Comparison of ENCODE assay signal across 8 mouse cellular contexts in the genomic region with DNA sequence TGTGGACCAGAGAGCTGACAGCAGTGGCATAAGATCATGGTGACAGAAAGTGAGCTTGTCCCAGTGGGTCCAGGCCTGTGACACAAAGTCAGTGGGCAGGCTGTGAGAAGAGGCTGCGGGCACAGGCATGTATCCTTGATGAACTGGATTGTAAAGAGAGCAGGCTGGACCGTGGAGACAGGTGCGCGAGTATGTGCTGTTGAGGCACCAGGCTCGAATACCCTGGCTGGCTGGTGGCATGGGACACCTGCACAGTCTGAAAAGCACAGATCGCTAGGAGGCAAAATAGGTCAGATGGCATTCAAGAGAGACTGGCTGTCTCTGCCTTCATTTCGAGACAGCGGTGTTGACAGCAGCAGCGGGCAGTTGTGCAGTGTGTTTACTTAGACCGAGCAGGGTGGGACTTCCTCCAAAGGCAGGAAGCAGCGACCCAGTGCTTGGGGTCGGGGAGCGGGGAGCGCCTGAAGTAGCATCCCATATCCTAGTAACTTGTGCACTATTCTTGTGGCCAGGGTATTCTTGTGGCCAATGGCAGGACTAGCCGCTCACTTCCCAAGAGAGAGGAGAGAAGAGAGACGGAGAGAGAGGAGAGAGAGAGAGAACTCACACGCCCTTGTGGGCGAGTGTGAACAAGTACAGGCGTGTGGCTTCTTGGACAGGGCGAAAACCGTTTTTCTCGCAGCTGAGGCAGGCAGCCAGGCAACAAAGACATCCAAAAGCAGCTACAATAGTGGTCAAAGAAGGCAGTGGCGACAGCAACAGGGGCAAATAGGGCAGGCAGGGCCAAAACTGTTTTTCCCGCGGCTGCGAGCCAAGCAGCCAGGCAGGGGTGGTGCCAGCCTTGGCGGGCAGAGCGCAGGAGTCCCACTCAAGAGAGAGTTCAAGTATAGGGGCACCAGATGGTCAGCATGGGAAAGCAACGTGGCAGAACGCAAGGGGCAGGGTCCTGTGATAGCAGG. TPM values are rescaled to one million over a fixed set of nuclear protein-coding genes. Genes with fewer than 3 reads are reported as not detected.
DNase-seq lines count a peak whose midpoint lies in the region; ATAC-seq and TF ChIP-seq lines count a peak whose summit lies in the region.

No protein-coding gene starts in this region.

- intact Hi-C loops in left cerebral cortex, postnatal 10 days (cut with DNase I), result no loop called here

- H3K36me3 ChIP-seq in forebrain, postnatal 0 days (ENCODE audit: insufficient read depth), result no peaks in the 10 kb centered on the region
- no peaks in the 10 kb centered on the region for H3K36me3 ChIP-seq in hindbrain, embryonic 16.5 days (ENCODE audit: control insufficient read depth, insufficient read depth, low read length)
- H3K36me3 ChIP-seq in macrophage (ENCODE audit: inconsistent target), result no peaks in the 10 kb centered on the region

- H3K27me3 ChIP-seq in forebrain, postnatal 0 days (ENCODE audit: insufficient read depth, low read length), result no peaks in the 10 kb centered on the region; the same call in 1 of the 2 replicates
- no peaks in the 10 kb centered on the region for H3K27me3 ChIP-seq in hindbrain, embryonic 16.5 days (replicated peaks; ENCODE audit: control insufficient read depth, insufficient read depth, low read length)

- no peaks in the 10 kb centered on the region for H3K79me2 ChIP-seq in macrophage (ENCODE audit: inconsistent target)

- DNase-seq in R1 (ENCODE audit: low read depth, low spot score), result peak; percentile 74
- DNase-seq in cerebellum, adult 9-11 months, result peak; percentile 52
- peak; percentile 35 for DNase-seq in forebrain, postnatal 0 days
- DNase-seq in left cerebral cortex, postnatal 10 days (ENCODE audit: extremely low spot score in 1 of 2, low spot score in 2 of 2), result peak; percentile 15 to 46
- DNase-seq in right cerebral cortex, postnatal 25 days, result peak; percentile 19
- DNase-seq in yolk sac, embryonic 10.5 days (ENCODE audit: low spot score), result peak; percentile 68

- peaks cover 4% of the 10 kb centered on the region; the same call in 1 of the 2 replicates for H3K4me1 ChIP-seq in forebrain, postnatal 0 days (ENCODE audit: insufficient read depth)
- peaks cover 4% of the 10 kb centered on the region; the same call in 1 of the 2 replicates for H3K4me1 ChIP-seq in hindbrain, embryonic 16.5 days (ENCODE audit: control insufficient read depth, insufficient read depth, low read depth, low read length)

- WGBS in forebrain, postnatal 0 days, result 7% methylated on average over 30 of the region's 30 CpGs
- WGBS in hindbrain, embryonic 16.5 days, result 7% methylated on average over 30 of the region's 30 CpGs
- 13% methylated on average over 30 of the region's 30 CpGs for WGBS in macrophage (ENCODE audit: missing documents)

- H3K9me3 ChIP-seq in forebrain, postnatal 0 days (ENCODE audit: low read length), result no peaks in the 10 kb centered on the region
- no peaks in the 10 kb centered on the region for H3K9me3 ChIP-seq in hindbrain, embryonic 16.5 days (ENCODE audit: control insufficient read depth, low read length)

- no peak overlapping the region for H3K27ac ChIP-seq in forebrain, postnatal 0 days (ENCODE audit: low read depth, low read length)
- no peak overlapping the region for H3K27ac ChIP-seq in hindbrain, embryonic 16.5 days (ENCODE audit: low read depth, low read length)
- H3K27ac ChIP-seq in macrophage, result no peak overlapping the region

- peak overlapping the region; percentile 36 for H3K9ac ChIP-seq in forebrain, postnatal 0 days
- peak overlapping the region; percentile 65 for H3K9ac ChIP-seq in hindbrain, embryonic 16.5 days (ENCODE audit: low read depth, low read length)

- TF ChIP-seq CTCF in forebrain, postnatal 0 days (IDR thresholded peaks at IDR 0.05; ENCODE audit: low read depth), result no peak

- H3K4me3 ChIP-seq in forebrain, postnatal 0 days (ENCODE audit: low read depth, low read length), result peak overlapping the region; percentile 32
- peak overlapping the region; percentile 54 for H3K4me3 ChIP-seq in hindbrain, embryonic 16.5 days (ENCODE audit: low read length)
- H3K4me3 ChIP-seq in macrophage (ENCODE audit: inconsistent target), result peak overlapping the region; percentile 19; the same call in 1 of the 2 replicates

- H3K4me2 ChIP-seq in forebrain, postnatal 0 days (ENCODE audit: low read depth), result peak overlapping the region; percentile 57
- H3K4me2 ChIP-seq in hindbrain, embryonic 16.5 days (ENCODE audit: low read length), result peak overlapping the region; percentile 88

- ATAC-seq in forebrain, postnatal 0 days, result peak; percentile 80
- peak; percentile 89 for ATAC-seq in hindbrain, embryonic 16.5 days

RNA-seq across cellular contexts. Expression of a gene that starts 14.4 kb away (rescaled TPM):
- 0.19 TPM in 1 of 2 replicates, not detected in the other for total RNA-seq in forebrain, postnatal 0 days (2014; rRNA removed)
- polyA plus RNA-seq in forebrain, postnatal 0 days (2015; fragmentation: Nextera tagmentation; extraction: Ambion mirVana), result 0.26 and 0.29 TPM in 2 replicates
- polyA plus RNA-seq in hindbrain, embryonic 16.5 days (2015; fragmentation: Nextera tagmentation; extraction: Ambion mirVana), result 0.10 and 0.20 TPM in 2 replicates
- total RNA-seq in left cerebral cortex, postnatal 10 days (2021), result under 1 TPM; 0.56 to 0.77 TPM
- not detected for total RNA-seq in macrophage (2018; cell fraction: chromatin; rRNA removed)
- not detected for total RNA-seq in macrophage (2018; cell fraction: cytosol; rRNA removed)
- total RNA-seq in macrophage (2018; cell fraction: nucleus; rRNA removed), result not detected
- polyA plus RNA-seq in macrophage (2018), result not detected in 3 replicates

RNA-seq across cellular contexts. Expression of a gene that starts 18.6 kb away (rescaled TPM):
- 25.3 and 27.9 TPM in 2 replicates for total RNA-seq in forebrain, postnatal 0 days (2014; rRNA removed)
- 12.3 and 15.7 TPM in 2 replicates for polyA plus RNA-seq in forebrain, postnatal 0 days (2015; fragmentation: Nextera tagmentation; extraction: Ambion mirVana)
- polyA plus RNA-seq in hindbrain, embryonic 16.5 days (2015; fragmentation: Nextera tagmentation; extraction: Ambion mirVana), result 23.2 and 25.3 TPM in 2 replicates
- 10 to 100 TPM; 11.7 to 13.0 TPM for total RNA-seq in left cerebral cortex, postnatal 10 days (2021)
- total RNA-seq in macrophage (2018; cell fraction: chromatin; rRNA removed), result 10 to 100 TPM in 7 of 26 experiments, 1 to 10 TPM in 19; 2.1 to 15.7 (median 5.5) TPM
- 10 to 100 TPM in 24 of 26 experiments, 1 to 10 TPM in 2; 9.6 to 20.3 (median 14.0) TPM for total RNA-seq in macrophage (2018; cell fraction: cytosol; rRNA removed)
- total RNA-seq in macrophage (2018; cell fraction: nucleus; rRNA removed), result 10 to 100 TPM in 10 of 26 experiments, 1 to 10 TPM in 16; 3.9 to 19.4 (median 9.3) TPM
- polyA plus RNA-seq in macrophage (2018), result 9.6 to 19.2 TPM (median 15.2 TPM) in 3 replicates

RNA-seq across cellular contexts. Expression of a gene that starts 18.6 kb away (rescaled TPM):
- 6.2 and 7.1 TPM in 2 replicates for total RNA-seq in forebrain, postnatal 0 days (2014; rRNA removed)
- 3.4 and 4.5 TPM in 2 replicates for polyA plus RNA-seq in forebrain, postnatal 0 days (2015; fragmentation: Nextera tagmentation; extraction: Ambion mirVana)
- 5.2 and 5.6 TPM in 2 replicates for polyA plus RNA-seq in hindbrain, embryonic 16.5 days (2015; fragmentation: Nextera tagmentation; extraction: Ambion mirVana)
- total RNA-seq in left cerebral cortex, postnatal 10 days (2021), result 1 to 10 TPM; 4.9 to 5.0 TPM
- 10 to 100 TPM in 1 of 26 experiments, 1 to 10 TPM in 24, under 1 TPM in 1; 0.59 to 10.2 (median 5.8) TPM for total RNA-seq in macrophage (2018; cell fraction: chromatin; rRNA removed)
- total RNA-seq in macrophage (2018; cell fraction: cytosol; rRNA removed), result 1 to 10 TPM in 19 of 26 experiments, under 1 TPM in 7; 0.76 to 2.6 (median 1.1) TPM
- 1 to 10 TPM in 24 of 26 experiments, under 1 TPM in 2; 0.83 to 9.6 (median 3.0) TPM for total RNA-seq in macrophage (2018; cell fraction: nucleus; rRNA removed)
- polyA plus RNA-seq in macrophage (2018), result 0.73 to 1.6 TPM (median 1.4 TPM) in 3 replicates

Comparison
In these comparisons a context has a peak if more than half of its experiments do, and no peak if none do; other contexts are left out.
1. DNase-seq: peak in every context shown above with its lines; median percentile 74 in R1; 68 in yolk sac, embryonic 10.5 days; 52 in cerebellum, adult 9-11 months; 35 in forebrain, postnatal 0 days; 30 in left cerebral cortex, postnatal 10 days; 19 in right cerebral cortex, postnatal 25 days.